Mouse (Mus musculus): ENCODE results near the gene Vwa1. TPM values are rescaled to one million over a fixed set of nuclear protein-coding genes. Genes with fewer than 3 reads are reported as not detected.

The Vwa1 gene
- polyA plus RNA-seq, 1 experiment from 2014 or later = 0.89 TPM

GRCm38 (mm10) chr4:155775855-155776254, 1.4 kb upstream of the Vwa1 start:
- Histone ChIP-seq H3K4me3 (ENCODE audit: low read depth, low read length) (no peak overlapping the region), H3K9me3 (replicated peaks; ENCODE audit: control insufficient read depth, low read length) (no peaks in the 10 kb centered on the region), H3K4me2 (no peak overlapping the region), H3K9ac (ENCODE audit: low read depth, low read length) (no peak overlapping the region), H3K27ac (ENCODE audit: low read depth, low read length) (no peak overlapping the region), H3K27me3 (ENCODE audit: control insufficient read depth, insufficient read depth, low read length) (peaks cover 47% of the 10 kb centered on the region), H3K36me3 (ENCODE audit: control insufficient read depth, insufficient read depth, low read length) (no peaks in the 10 kb centered on the region), H3K4me1 (ENCODE audit: control insufficient read depth, insufficient read depth, low read length) (peaks cover 31% of the 10 kb centered on the region)
- no peak for ATAC-seq (replicated peaks; ENCODE audit: insufficient number of reproducible peaks, low FRiP score, low TSS enrichment)
- 64% methylated on average over 3 of the region's 3 CpGs for WGBS (ENCODE audit: insufficient replicate concordance)

GRCm38 (mm10) chr4:155774971-155775740, 658 bp upstream of the Vwa1 start:
- ATAC-seq (replicated peaks; ENCODE audit: insufficient number of reproducible peaks, low FRiP score, low TSS enrichment) = no peak
- Histone ChIP-seq H3K4me1 (ENCODE audit: control insufficient read depth, insufficient read depth, low read length) (peaks cover 32% of the 10 kb centered on the region), H3K9me3 (replicated peaks; ENCODE audit: control insufficient read depth, low read length) (no peaks in the 10 kb centered on the region), H3K36me3 (ENCODE audit: control insufficient read depth, insufficient read depth, low read length) (no peaks in the 10 kb centered on the region), H3K9ac (ENCODE audit: low read depth, low read length) (no peak overlapping the region), H3K4me3 (ENCODE audit: low read depth, low read length) (no peak overlapping the region), H3K27me3 (ENCODE audit: control insufficient read depth, insufficient read depth, low read length) (peaks cover 50% of the 10 kb centered on the region), H3K4me2 (peak overlapping the region; percentile 77), H3K27ac (ENCODE audit: low read depth, low read length) (no peak overlapping the region)
- WGBS (ENCODE audit: insufficient replicate concordance) = 53% methylated on average over 9 of the region's 9 CpGs

- WGBS (ENCODE audit: insufficient replicate concordance) = 29% methylated on average over 5 of the region's 5 CpGs
- H3K4me2 ChIP-seq = peak overlapping the region; percentile 77
- H3K4me1 ChIP-seq (ENCODE audit: control insufficient read depth, insufficient read depth, low read length) = peaks cover 34% of the 10 kb centered on the region
- no peak for ATAC-seq (replicated peaks; ENCODE audit: insufficient number of reproducible peaks, low FRiP score, low TSS enrichment)
- H3K27ac ChIP-seq (ENCODE audit: low read depth, low read length) = no peak overlapping the region
- H3K36me3 ChIP-seq (ENCODE audit: control insufficient read depth, insufficient read depth, low read length) = no peaks in the 10 kb centered on the region
- H3K9ac ChIP-seq (ENCODE audit: low read depth, low read length) = no peak overlapping the region
- H3K27me3 ChIP-seq (ENCODE audit: control insufficient read depth, insufficient read depth, low read length) = peaks cover 50% of the 10 kb centered on the region
- no peaks in the 10 kb centered on the region for H3K9me3 ChIP-seq (replicated peaks; ENCODE audit: control insufficient read depth, low read length)
- H3K4me3 ChIP-seq (ENCODE audit: low read depth, low read length) = peak overlapping the region; percentile 41; the same call in 1 of the 2 replicates
These were observed 991 bp downstream of the Vwa1 start for GRCm38 (mm10) chr4:155773335-155774078.

- Histone ChIP-seq H3K27ac (ENCODE audit: low read depth, low read length) (no peak overlapping the region), H3K27me3 (ENCODE audit: control insufficient read depth, insufficient read depth, low read length) (peaks cover 50% of the 10 kb centered on the region), H3K4me1 (ENCODE audit: control insufficient read depth, insufficient read depth, low read length) (peaks cover 31% of the 10 kb centered on the region), H3K9me3 (replicated peaks; ENCODE audit: control insufficient read depth, low read length) (no peaks in the 10 kb centered on the region), H3K4me2 (no peak overlapping the region), H3K4me3 (ENCODE audit: low read depth, low read length) (no peak overlapping the region), H3K9ac (ENCODE audit: low read depth, low read length) (no peak overlapping the region), H3K36me3 (ENCODE audit: control insufficient read depth, insufficient read depth, low read length) (no peaks in the 10 kb centered on the region)
- WGBS (ENCODE audit: insufficient replicate concordance) = 82% methylated on average over 13 of the region's 13 CpGs
- no peak for ATAC-seq (replicated peaks; ENCODE audit: insufficient number of reproducible peaks, low FRiP score, low TSS enrichment)
These were observed 1.7 kb downstream of the Vwa1 start for GRCm38 (mm10) chr4:155772786-155773185.

GRCm38 (mm10) chr4:155771706-155772105, 2.8 kb downstream of the Vwa1 start:
- 61% methylated on average over 2 of the region's 2 CpGs for WGBS (ENCODE audit: insufficient replicate concordance)
- Histone ChIP-seq H3K9me3 (replicated peaks; ENCODE audit: control insufficient read depth, low read length) (no peaks in the 10 kb centered on the region), H3K36me3 (ENCODE audit: control insufficient read depth, insufficient read depth, low read length) (no peaks in the 10 kb centered on the region), H3K27ac (ENCODE audit: low read depth, low read length) (no peak overlapping the region), H3K4me1 (ENCODE audit: control insufficient read depth, insufficient read depth, low read length) (peaks cover 24% of the 10 kb centered on the region), H3K27me3 (ENCODE audit: control insufficient read depth, insufficient read depth, low read length) (peaks cover 50% of the 10 kb centered on the region), H3K9ac (ENCODE audit: low read depth, low read length) (no peak overlapping the region), H3K4me3 (ENCODE audit: low read depth, low read length) (no peak overlapping the region), H3K4me2 (no peak overlapping the region)
- ATAC-seq (replicated peaks; ENCODE audit: insufficient number of reproducible peaks, low FRiP score, low TSS enrichment) = no peak

- no peaks in the 10 kb centered on the region for H3K9me3 ChIP-seq (replicated peaks; ENCODE audit: control insufficient read depth, low read length)
- H3K27ac ChIP-seq (ENCODE audit: low read depth, low read length) = no peak overlapping the region
- H3K4me2 ChIP-seq = peak overlapping the region; percentile 88
- H3K4me3 ChIP-seq (ENCODE audit: low read depth, low read length) = peak overlapping the region; percentile 61
- peaks cover 20% of the 10 kb centered on the region for H3K4me1 ChIP-seq (ENCODE audit: control insufficient read depth, insufficient read depth, low read length)
- 0 out of 2 replicates have a peak, but pooled peaks have one; percentile 2 for ATAC-seq (replicated peaks; ENCODE audit: insufficient number of reproducible peaks, low FRiP score, low TSS enrichment)
- H3K36me3 ChIP-seq (ENCODE audit: control insufficient read depth, insufficient read depth, low read length) = no peaks in the 10 kb centered on the region
- peaks cover 50% of the 10 kb centered on the region for H3K27me3 ChIP-seq (ENCODE audit: control insufficient read depth, insufficient read depth, low read length)
- 44% methylated on average over 24 of the region's 24 CpGs for WGBS (ENCODE audit: insufficient replicate concordance)
- peak overlapping the region; percentile 89 for H3K9ac ChIP-seq (ENCODE audit: low read depth, low read length)
These were observed 3.9 kb downstream of the Vwa1 start for GRCm38 (mm10) chr4:155770626-155771025.

- no peaks in the 10 kb centered on the region for H3K36me3 ChIP-seq (ENCODE audit: control insufficient read depth, insufficient read depth, low read length)
- peak overlapping the region; percentile 61 for H3K4me3 ChIP-seq (ENCODE audit: low read depth, low read length)
- ATAC-seq (replicated peaks; ENCODE audit: insufficient number of reproducible peaks, low FRiP score, low TSS enrichment) = peak; percentile 90
These were observed 4.5 kb downstream of the Vwa1 start for GRCm38 (mm10) chr4:155769880-155770512.

GRCm38 (mm10) chr4:155769496-155769879, 5.0 kb downstream of the Vwa1 start:
- ATAC-seq (replicated peaks; ENCODE audit: insufficient number of reproducible peaks, low FRiP score, low TSS enrichment) = no peak
- Histone ChIP-seq H3K36me3 (ENCODE audit: control insufficient read depth, insufficient read depth, low read length) (no peaks in the 10 kb centered on the region), H3K27me3 (ENCODE audit: control insufficient read depth, insufficient read depth, low read length) (peaks cover 39% of the 10 kb centered on the region), H3K27ac (ENCODE audit: low read depth, low read length) (peak overlapping the region; percentile 64; the same call in 1 of the 2 replicates), H3K4me1 (ENCODE audit: control insufficient read depth, insufficient read depth, low read length) (peaks cover 16% of the 10 kb centered on the region), H3K9me3 (replicated peaks; ENCODE audit: control insufficient read depth, low read length) (no peaks in the 10 kb centered on the region), H3K4me2 (peak overlapping the region; percentile 88), H3K9ac (ENCODE audit: low read depth, low read length) (peak overlapping the region; percentile 89), H3K4me3 (ENCODE audit: low read depth, low read length) (peak overlapping the region; percentile 61)
- 48% methylated on average over 5 of the region's 5 CpGs for WGBS (ENCODE audit: insufficient replicate concordance)

More at GRCm38 (mm10) chr4:155769880-155770512, 4.5 kb downstream of the Vwa1 start:
- H3K27ac ChIP-seq (ENCODE audit: low read depth, low read length) = peak overlapping the region; percentile 64; the same call in 1 of the 2 replicates
- under 1% methylated on average over 39 of the region's 39 CpGs for WGBS (ENCODE audit: insufficient replicate concordance)
- H3K9ac ChIP-seq (ENCODE audit: low read depth, low read length) = peak overlapping the region; percentile 89
- H3K9me3 ChIP-seq (replicated peaks; ENCODE audit: control insufficient read depth, low read length) = no peaks in the 10 kb centered on the region
- peaks cover 20% of the 10 kb centered on the region for H3K4me1 ChIP-seq (ENCODE audit: control insufficient read depth, insufficient read depth, low read length)
- peak overlapping the region; percentile 88 for H3K4me2 ChIP-seq
- peaks cover 44% of the 10 kb centered on the region for H3K27me3 ChIP-seq (ENCODE audit: control insufficient read depth, insufficient read depth, low read length)

All from heart, embryonic 11.5 days (tissue).